Mouse (Mus musculus) ovary, postnatal 14 days (tissue): ENCODE measurements around the gene Gm45785.
A peak's percentile ranks its signal among the peaks of the same experiment; 100 is the strongest.

Source experiments
- DNase-seq: peaks from one replicate; pipeline ENCODE4 v3.0.0; 2022; ENCODE audit warnings: low spot score

The Gm45785 gene

DNA sequence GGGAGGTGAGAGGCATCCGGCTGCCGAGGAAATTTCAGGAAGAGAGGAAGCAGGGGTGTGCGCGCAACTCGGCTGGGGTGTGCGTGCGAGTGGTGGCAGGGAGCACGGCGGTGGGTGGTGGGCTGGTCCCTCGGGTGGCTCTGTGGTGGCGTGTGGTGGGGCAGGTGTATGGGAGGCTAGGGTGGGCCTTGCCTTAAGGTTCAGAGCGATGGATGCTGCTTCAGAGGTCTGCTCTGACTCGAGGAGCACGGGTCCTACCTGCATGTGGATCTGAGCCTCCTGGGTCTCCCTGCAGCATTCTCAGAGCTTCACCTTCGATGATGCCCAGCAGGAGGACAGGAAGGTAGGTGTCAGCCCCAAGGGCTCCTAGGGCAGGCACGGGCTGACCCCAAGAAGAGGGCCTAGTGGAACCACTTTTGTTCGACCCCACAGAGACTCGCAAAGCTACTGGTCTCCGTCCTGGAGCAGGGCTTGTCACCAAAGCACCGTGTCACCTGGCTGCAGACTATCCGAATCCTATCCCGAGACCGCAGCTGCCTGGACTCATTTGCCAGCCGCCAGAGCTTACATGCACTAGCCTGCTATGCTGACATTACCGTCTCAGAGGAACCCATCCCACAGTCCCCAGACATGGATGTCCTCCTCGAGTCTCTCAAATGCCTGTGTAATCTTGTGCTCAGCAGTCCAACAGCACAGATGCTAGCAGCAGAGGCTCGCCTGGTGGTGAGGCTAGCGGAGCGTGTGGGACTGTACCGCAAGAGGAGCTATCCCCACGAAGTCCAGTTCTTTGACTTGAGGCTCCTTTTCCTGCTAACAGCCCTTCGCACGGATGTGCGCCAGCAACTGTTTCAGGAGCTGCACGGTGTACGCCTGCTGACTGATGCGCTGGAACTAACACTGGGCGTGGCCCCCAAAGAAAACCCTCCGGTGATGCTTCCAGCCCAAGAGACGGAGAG, 1.7 kb upstream of the Gm45785 start, which contains the start of gene Bet1l:
Bet1l (minus strand) TSS at position 28 of the 956 bp plus-strand sequence.
- DNase-seq, result no peak

DNA sequence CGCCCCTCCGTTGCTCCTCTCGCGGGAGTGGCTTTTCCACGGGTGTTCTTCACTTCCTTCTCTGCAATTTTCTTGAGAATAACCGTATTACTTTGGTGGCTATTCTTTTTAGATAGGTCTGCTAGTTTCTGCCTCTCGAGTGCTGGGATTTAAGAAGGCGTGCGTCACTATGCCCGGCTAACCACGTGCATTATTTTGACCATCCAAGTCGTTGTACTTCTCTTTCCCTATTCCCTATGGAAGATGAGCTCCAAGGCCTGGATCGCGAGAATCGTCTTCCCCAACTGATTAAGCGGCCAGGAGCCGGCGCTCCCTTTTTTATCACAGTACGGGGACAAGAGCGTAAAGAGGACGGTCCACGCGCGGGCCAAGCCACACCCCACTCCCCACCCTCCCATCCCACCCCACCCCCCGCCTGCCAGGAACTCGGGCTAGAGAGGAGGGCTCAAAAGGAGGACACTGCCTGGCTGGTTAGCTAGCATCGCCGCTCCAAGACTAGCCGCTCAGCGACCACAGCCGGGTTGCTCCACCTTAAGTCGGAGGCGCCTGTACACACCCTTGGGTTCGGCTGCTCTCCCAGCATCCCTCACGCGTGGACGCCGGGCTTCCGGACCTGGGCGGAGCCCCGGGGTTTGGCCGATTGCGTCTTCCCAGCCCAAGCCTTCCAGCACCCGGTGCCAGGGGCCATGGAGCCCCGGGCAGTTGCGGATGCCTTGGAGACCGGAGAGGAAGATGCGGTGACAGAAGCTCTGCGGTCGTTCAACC, 836 bp upstream of the Gm45785 start, which contains the start of gene Ric8a:
Ric8a (plus strand) TSS at position 173 of the 765 bp plus-strand sequence.
- DNase-seq, result peak; percentile 82

DNA sequence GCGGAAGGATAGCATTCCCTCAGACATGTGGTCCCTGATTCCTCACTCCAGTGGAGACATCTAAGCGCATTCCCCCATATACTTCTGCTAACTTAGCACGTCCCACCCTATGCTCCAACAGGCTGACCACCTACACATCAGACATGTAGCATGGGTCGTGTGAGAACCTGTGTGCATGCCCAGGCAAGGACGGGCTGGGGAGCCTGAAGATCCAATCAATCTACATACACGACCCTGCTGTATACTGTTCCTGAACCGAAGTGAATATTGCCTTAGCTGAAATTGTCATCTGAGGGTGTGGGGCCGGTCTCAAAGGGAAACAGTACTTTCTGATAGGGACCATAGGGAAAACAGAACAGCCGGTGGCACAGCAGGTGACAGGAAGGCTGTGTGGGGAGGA, 950 bp downstream of the Gm45785 start:
- DNase-seq, result no peak

DNA sequence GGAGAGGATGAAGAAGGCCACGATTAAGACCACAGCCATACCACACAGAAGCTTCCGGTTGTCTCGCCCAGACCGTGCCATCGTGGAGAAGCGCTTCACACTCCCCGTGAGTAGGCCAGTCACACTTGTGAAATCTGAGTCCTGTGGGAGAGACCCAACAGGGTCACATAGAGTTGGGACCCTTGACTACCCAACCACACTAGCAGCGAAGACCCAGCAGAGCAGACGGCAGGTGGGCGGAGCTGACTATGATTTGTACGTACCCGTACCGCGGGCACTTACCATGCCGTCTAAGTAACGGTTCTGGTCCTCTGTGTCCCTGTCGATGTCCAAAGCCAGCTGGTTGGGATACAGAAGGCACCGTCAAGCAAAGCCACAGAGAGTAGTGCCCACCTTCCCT, 1.6 kb downstream of the Gm45785 start:
- no peak for DNase-seq

DNA sequence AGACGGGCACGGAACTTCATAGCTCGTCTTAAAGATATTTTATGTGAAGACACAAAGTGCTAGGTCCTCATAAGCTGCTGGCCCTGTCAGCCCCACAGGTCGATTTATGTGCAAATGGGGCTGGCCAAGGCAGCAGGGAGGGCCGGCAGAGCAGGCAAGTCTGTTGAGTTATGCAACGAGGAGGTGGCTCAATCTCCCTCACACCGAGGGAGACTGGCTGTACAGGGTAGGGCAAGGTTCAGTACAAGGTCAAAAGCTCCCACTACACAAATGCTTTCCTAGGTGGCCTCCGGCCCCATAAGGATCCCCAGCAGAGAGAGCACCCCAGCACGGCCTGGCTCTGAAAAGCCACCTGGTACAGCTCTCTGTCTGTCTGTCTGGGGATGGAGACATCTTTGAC, 2.7 kb downstream of the Gm45785 start:
- DNase-seq, result no peak

DNA sequence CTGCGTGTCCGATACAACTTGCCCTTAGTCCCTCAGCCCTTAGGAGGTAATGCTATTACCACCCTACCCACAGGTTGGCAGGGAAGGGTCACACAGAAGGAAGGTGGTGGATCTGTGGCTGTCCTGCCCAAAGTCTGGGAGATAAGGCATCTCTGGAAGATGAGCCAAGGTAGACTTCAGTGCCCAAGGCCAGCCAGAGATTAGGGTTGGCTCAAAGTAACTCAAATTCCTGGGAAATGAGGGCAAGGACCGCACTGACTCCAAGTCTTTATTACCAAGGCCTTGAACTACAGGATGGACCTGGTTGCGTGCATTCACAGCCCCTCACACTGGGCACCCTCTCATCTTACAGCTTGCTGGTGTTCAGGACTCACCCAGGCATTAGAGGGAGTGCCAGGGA, 4.2 kb downstream of the Gm45785 start:
- DNase-seq, result no peak

DNA sequence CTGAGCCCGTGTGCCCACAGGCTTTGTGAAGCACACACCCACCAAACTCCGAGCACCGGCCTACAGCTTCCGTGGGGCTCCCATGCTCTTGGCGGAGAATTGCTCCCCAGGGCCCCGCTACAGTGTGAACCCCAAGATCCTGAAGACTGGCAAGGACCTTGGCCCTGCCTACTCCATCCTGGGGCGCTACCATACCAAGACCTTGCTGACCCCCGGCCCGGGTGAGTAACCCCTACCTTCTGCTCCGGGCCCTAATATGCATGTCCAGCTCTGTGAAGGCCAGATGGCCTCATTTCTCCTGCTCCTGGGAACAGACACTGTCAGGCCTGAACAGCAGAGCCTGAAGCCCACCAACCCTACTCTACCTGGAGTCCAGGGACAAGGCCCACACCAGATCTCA, 7.5 kb downstream of the Gm45785 start:
- DNase-seq, result no peak

DNA sequence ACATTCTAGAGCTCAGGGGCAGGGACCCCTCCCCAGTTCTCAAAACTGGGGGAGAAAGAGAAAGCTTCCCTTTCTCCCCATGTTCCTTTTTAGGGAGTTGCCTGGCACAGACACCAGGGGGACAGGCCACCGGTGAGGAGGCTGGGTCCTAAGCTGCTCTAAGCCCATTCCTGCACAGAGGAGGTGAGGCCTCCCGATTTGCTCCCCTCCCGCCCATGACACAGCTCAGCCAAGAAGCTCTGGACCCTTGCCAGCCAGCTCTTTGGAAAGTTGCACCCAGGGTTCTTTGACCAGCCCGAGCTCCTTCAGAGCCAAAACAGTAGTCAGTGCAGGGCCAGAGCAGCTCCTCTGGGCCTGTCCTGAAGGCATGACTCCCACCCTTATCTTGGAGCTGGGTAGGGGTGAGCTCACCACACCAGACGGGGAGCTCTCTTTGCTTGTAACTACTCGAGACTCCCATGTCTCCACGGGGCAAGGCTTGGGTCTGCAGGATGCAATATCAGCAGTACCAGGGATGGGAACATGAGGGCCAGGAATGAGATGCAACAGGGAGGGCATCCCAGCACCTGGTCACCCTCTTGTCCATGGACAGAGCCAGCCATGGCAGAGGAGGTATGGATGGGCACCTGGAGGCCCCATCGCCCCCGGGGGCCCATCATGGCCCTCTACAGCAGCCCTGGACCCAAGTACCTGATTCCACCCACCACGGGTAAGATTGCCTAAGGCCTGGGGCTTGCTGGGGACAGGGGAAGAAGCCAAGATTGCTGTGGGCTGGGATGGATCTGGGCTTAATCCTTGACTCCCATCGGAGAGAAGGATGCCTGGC, 8.2 kb downstream of the Gm45785 start, which contains the start of gene Odf3:
Odf3 (plus strand) TSS at position 51 of the 826 bp plus-strand sequence.
- peak; percentile 46 for DNase-seq

DNA sequence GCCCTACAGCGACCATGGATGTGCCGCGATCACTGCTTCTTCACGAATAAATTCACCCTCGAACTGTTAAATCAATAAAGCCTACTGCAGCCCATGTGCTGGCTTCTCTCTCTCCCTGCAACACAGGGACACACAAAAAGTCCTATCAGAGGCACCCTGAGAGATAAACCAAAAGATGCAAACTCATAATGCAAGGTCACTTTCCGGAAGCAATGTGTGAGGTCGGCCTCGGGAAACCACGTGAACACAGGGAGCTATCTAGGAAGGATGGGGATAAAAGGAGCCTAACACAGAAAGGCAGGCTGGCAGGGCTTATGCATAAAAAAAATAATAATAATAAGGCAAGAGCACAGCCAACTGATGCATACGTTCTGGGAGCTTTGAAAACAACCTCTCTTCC, 9.5 kb downstream of the Gm45785 start:
- DNase-seq, result no peak

DNA sequence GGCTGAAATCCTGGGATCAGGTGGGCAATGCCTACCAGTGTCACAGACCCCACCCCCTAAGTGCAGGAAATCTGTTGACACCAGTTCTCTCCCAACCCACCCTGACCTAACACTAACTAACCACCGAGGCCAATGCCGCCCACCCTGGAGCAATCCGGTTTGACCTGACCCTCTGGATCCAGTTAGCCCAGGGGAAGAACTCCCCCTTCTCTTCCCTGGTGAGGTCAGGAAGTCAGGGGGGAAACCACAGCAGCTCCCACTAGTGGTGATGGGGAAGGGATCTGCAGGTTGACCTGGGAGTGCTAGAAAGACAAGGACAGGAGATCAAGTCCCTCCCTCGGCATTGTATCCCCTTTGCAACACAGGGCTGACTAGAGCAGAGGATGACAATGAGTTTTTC, 10.4 kb downstream of the Gm45785 start:
- no peak for DNase-seq

DNA sequence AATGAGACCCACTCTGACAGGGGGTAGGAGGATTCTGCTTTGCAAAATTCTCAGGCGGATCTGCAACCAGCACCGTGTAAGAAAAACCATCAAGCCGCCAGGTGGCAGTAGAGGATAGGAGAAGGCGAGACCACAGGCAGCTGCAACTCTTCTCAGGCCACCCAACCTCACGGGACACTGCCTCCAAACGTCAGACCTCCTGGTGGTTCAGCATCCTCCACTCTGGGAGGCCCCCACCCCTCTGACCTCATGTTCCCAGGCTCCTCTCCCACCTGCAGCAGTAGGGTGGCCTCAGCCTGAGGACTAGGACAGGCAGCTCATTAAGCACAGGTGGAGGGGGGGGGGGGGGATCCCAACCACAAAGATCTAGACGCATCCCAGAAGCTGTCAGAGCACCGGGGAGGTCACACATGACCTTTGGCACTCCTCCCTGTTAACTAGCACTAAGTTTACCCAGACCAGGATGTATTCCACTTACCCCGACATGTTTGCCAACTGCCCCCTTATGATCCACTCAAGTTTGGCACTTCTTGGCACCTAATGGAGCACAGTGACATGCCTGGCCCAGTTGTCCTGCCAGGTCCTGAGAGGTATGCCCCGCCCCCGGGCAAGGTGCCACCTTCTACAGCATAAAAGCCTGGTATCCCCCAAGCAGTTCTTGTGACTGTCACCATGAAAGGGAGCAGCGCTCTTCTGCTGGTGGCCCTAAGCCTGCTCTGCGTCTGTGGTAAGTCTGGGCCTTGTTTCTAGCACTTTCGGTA, 11.0 kb downstream of the Gm45785 start, which contains the start of gene Scgb1c1:
Scgb1c1 (plus strand) TSS at position 643 of the 761 bp plus-strand sequence.
- DNase-seq, result peak; percentile 97

DNA sequence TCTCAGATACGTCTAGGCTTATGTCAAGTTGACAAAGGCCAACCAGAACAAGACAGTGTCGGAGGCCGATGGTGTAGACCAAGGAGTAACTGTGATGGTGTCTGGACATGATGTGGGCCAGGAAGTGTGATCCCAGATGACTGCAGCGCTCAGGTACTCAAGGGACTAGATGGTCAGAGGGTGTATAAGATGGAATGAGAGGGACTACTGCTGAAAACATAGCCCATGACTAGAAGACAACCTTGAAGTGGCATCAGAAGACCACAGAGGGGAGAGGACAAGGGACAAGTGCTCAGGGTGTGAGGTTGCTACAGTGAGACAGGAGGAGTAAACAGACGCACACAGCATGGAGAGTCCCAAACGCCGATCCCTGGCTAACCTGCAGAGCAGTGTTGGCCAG, 12.3 kb downstream of the Gm45785 start:
- no peak for DNase-seq

DNA sequence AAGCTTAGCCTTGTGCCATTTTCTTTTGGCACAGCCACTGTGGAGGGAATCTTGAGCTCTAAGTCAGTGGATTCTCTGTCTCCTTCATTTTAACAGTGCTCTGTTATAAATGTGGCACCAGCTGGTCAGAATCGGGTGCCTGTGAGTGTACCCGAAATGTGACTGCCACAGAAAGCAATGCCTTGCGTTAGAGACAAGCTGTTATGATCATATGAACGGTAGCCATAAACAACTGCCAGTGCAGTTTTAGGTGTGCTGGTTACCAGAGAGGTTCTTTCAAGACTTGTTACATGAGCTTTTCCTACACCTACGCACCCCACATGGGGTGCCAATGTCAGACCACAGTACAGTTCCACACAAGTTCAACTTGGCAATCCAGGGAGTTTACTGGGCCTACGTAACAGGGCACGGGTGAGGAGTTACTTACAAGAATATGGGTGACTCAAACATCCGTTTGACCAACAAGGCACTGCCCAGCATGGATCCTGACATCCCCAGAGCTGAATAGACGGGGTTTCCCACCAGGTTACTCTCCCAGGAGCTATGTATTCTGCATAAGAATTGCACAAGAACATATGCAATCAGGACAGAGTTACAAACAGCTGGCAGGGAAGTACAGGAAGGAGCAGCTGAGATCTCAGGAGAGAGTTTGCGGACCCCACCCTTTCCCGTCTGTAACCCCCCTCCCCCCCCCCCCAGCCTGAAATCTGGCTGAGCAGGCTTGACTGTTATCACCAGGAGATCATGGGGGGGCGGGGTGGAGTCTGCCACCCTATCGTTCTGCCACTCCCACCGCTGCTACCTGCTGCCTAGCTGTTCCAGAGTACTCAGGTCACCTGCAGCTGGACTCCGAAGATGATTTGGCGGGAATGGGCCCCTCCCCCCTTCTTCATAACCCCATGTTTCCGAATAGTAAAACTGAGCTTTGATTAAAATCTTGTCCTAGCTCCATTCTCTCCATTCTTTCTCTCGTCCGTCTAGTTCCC, 15.1 kb downstream of the Gm45785 start:
- DNase-seq, result no peak

DNA sequence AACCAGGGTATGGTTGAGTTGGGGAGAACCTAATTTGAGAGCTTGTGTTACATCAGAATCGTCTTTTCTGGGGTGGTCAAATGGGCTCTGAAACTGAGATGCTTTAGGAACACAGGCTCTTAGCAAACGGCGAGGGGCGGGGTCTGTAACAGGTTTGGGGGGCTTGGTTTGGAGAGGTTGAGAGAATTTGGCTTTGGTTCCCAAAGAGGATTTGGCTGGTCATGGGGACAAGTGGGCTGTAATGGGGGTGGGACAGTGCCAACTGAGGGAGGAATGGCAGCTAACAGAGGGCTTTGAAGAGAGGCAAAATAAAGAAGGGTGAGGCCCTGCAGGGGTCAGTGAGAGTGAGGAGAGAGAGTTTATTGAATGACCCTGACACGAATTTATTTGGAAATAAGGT, 16.6 kb downstream of the Gm45785 start:
- no peak for DNase-seq

DNA sequence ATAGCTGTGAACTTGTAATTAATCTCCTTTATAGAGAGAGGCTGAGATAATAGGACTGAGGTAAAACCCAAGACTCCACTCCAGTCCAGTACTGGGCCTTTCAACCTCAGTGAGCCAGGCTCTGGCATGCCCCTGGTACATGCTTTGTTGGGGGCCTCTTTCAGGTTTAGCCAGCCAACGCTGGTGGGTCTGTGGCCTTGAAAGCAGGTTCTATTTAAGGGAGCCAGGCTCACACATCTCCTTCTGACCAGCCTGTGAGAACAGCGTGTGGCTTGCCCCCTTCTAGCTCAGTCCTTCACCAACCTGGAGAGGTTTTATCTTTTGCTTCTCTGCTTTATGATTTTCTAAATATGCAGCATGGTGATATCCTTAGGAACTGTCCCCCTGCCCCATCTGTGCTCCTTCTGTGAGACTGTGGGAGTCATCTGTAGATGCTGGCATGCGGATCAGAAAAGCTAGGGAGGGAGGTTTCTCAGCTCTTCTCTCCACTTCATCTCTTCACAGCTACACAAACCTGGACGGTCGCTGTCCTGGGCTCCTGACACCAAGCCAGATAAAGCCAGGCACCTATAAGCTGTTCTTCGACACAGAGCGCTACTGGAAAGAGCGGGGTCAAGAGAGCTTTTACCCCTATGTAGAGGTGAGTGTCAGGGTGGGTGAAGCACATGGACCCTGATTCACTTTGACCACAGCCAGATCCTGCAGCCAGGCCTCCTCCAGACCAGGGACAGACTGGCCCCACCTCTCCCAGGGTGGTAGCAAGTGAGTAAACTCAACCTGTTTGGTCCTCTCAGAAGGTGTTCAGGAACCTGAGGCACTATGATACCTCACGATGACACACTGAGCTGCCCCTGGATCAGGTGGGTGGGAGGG, 19.7 kb downstream of the Gm45785 start:
- DNase-seq, result no peak

DNA sequence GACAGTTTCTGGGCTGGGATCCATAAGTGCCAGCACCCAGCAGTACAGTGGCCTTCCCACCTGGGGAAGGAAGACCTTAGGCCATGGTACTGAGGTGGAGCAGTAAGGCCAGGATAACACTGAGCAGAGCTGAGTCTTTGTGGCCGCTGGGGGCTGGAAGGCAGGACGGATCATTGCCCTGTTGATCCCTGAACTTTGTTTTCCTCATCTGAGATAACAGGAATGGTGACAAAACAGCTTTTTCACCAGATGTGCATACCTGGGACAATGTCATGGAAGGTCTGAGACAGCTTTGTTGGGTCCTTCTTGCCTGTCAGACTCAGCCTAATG, 20.4 kb downstream of the Gm45785 start:
- DNase-seq, result no peak

DNA sequence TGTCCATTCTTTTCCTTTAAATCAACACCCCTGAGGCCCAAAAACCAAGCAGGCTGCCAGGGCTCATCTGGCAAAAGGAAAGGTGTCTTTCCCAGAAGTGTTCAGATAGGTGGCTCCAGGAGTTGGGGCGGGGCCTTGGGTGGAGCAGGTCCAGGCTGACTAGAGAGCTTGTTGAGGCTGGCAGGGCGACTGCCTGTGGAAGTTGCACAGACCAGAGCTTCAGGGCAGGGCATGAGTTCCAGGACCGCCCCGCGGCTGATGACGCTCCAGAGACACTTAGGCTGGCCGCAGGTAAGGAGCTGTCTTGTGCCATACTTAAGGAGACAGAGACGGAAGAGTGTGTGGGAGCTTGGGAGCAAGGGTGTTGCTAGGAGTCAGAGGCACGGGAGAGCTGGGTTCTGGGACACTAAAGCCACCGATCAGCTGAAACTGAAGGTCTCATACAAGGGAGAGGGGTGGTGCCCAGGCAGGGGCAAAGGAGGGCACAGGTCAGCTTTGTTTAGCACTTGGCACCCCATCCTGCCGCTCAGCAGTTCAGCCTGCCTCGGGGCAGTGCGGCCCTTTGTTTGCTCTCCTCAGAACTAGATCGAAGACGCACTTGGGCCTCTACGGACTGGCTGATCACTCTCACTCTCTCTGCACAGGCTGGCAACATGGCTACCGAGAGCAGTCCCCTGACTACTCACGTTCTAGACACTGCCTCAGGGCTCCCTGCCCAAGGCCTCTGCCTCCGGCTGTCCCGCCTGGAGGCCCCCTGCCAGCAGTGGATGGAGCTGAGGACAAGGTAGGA, 21.0 kb downstream of the Gm45785 start, which contains the start of gene Urah:
Urah (plus strand) TSS at position 51 of the 790 bp plus-strand sequence.
- no peak for DNase-seq

DNA sequence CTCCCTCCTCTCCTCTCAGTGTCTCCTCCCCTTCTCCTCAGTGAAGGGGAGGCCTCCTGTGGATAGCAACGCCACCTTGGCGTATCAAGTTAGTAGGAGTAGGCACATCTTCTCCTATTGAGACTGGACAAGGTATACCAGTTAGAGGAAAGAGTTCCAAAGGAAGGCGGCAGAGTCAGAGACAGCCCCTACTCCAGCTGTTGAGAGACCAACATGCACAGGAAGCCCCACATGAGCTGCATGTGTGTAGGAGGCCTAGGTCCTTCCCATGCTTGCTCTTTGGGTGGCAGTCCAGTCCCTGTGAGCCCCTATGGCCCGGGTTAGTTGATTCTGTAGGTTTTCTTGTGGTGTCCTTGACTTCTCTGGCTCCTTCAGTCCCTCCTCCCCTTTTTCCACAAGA, 22.8 kb downstream of the Gm45785 start:
- DNase-seq, result no peak
